14 mouse cellular contexts compared by ENCODE assay signal in the genomic region with DNA sequence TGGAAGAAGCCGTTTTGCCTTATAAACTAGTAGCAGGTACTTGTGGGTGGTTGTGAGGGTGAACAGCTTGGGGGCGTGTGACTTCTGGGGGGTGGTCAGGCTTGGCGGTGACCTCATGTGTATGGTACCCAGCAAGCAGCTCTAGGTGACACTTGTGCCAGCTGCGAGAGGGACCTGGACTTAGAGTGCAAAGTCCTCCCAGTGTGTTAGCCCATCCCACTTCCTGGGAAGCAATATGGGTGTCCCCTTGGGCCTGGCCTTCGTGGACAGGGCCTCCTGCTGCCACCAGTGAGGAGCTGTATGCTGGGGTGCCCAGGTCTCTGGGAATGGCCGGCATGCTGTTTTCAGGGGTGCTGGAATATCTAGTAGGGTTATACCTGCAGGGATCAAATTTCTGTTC. TPM values are rescaled to one million over a fixed set of nuclear protein-coding genes. Genes with fewer than 3 reads are reported as not detected.
DNase-seq lines count a peak whose midpoint lies in the region; ATAC-seq lines count a peak whose summit lies in the region.
"Had no signal": no experiment of that assay in that cellular context is flagged by ENCODE, and none has a peak within 500 bp of the region (broad histone marks: within the 10 kb centered on the region; RNA-seq: fewer than 3 reads in every experiment).

No protein-coding gene starts in this region.

- H3K27me3 ChIP-seq in midbrain, embryonic 10.5 days (ENCODE audit: low read depth, poor library complexity, severe bottlenecking): peaks cover 31% of the 10 kb centered on the region
- no peaks in the 10 kb centered on the region for H3K27me3 ChIP-seq in midbrain, embryonic 14.5 days (ENCODE audit: control insufficient read depth, insufficient read depth, low read length)
- H3K27me3 ChIP-seq in liver, embryonic 12.5 days (replicated peaks): peaks cover 6% of the 10 kb centered on the region; the same call in 1 of the 2 replicates
- H3K27me3 ChIP-seq in stomach, embryonic 16.5 days (ENCODE audit: control insufficient read depth, insufficient read depth, low read length): no peaks in the 10 kb centered on the region
- H3K27me3 ChIP-seq in forebrain, embryonic 13.5 days: 0 out of 2 replicates have a peak, but pooled peaks cover 4% of the 10 kb centered on the region
- peaks cover 29% of the 10 kb centered on the region for H3K27me3 ChIP-seq in embryonic facial prominence, embryonic 10.5 days (replicated peaks; ENCODE audit: low read depth, poor library complexity, severe bottlenecking)

- H3K4me2 ChIP-seq in midbrain, embryonic 14.5 days (ENCODE audit: low read length): no peak overlapping the region
- peak overlapping the region; percentile 50 for H3K4me2 ChIP-seq in liver, embryonic 12.5 days
- peak overlapping the region; percentile 49 for H3K4me2 ChIP-seq in stomach, embryonic 16.5 days (ENCODE audit: low read depth, low read length)
- H3K4me2 ChIP-seq in forebrain, embryonic 13.5 days: no peak overlapping the region

- no peak overlapping the region for H3K9ac ChIP-seq in midbrain, embryonic 14.5 days (replicated peaks; ENCODE audit: low read length)
- H3K9ac ChIP-seq in liver, embryonic 12.5 days: no peak overlapping the region
- peak overlapping the region; percentile 46; the same call in 1 of the 2 replicates for H3K9ac ChIP-seq in stomach, embryonic 16.5 days (ENCODE audit: low read length)
- no peak overlapping the region for H3K9ac ChIP-seq in forebrain, embryonic 13.5 days

- no peak overlapping the region for H3K4me3 ChIP-seq in midbrain, embryonic 10.5 days
- no peak overlapping the region for H3K4me3 ChIP-seq in midbrain, embryonic 14.5 days (replicated peaks; ENCODE audit: low read depth, low read length)
- peak overlapping the region; percentile 43 for H3K4me3 ChIP-seq in liver, embryonic 12.5 days
- H3K4me3 ChIP-seq in stomach, embryonic 16.5 days (replicated peaks; ENCODE audit: low read length): peak overlapping the region; percentile 42
- no peak overlapping the region for H3K4me3 ChIP-seq in forebrain, embryonic 13.5 days
- H3K4me3 ChIP-seq in embryonic facial prominence, embryonic 10.5 days: no peak overlapping the region
- H3K4me3 ChIP-seq: hindbrain, embryonic 10.5 days had no signal

- 78% methylated on average over 6 of the region's 6 CpGs for WGBS in midbrain, embryonic 10.5 days
- WGBS in midbrain, embryonic 14.5 days: 85% methylated on average over 6 of the region's 6 CpGs
- 57% methylated on average over 6 of the region's 6 CpGs for WGBS in liver, embryonic 12.5 days (ENCODE audit: insufficient replicate concordance)
- 71% methylated on average over 6 of the region's 6 CpGs for whole genome bisulfite sequencing in stomach, embryonic 16.5 days
- WGBS in forebrain, embryonic 13.5 days: 79% methylated on average over 6 of the region's 6 CpGs
- 79% methylated on average over 6 of the region's 6 CpGs for WGBS in embryonic facial prominence, embryonic 10.5 days

- DNase-seq in kidney, adult 9 months: peak; percentile 71
- no peak for DNase-seq in kidney, postnatal 4 days
- DNase-seq in midbrain, embryonic 10.5 days (ENCODE audit: low spot score): no peak
- DNase-seq in midbrain, embryonic 14.5 days: no peak
- no peak for DNase-seq in embryonic facial prominence, embryonic 10.5 days (ENCODE audit: low spot score)
- DNase-seq: cerebellum, adult 9-11 months; right cerebral cortex, adult 18-20 months; thymus, postnatal 14 days had no signal

- H3K9me3 ChIP-seq in midbrain, embryonic 10.5 days (replicated peaks): no peaks in the 10 kb centered on the region
- H3K9me3 ChIP-seq in midbrain, embryonic 14.5 days (ENCODE audit: control insufficient read depth, low read length): no peaks in the 10 kb centered on the region
- H3K9me3 ChIP-seq in liver, embryonic 12.5 days (replicated peaks): no peaks in the 10 kb centered on the region
- no peaks in the 10 kb centered on the region for H3K9me3 ChIP-seq in stomach, embryonic 16.5 days (replicated peaks; ENCODE audit: control insufficient read depth, low read length)
- H3K9me3 ChIP-seq in forebrain, embryonic 13.5 days (replicated peaks): no peaks in the 10 kb centered on the region
- H3K9me3 ChIP-seq in embryonic facial prominence, embryonic 10.5 days: no peaks in the 10 kb centered on the region
- H3K9me3 ChIP-seq: hindbrain, embryonic 10.5 days had no signal

- no peaks in the 10 kb centered on the region for H3K36me3 ChIP-seq in midbrain, embryonic 10.5 days
- H3K36me3 ChIP-seq in midbrain, embryonic 14.5 days (ENCODE audit: control insufficient read depth, insufficient read depth, low read length): no peaks in the 10 kb centered on the region
- peaks cover 19% of the 10 kb centered on the region for H3K36me3 ChIP-seq in liver, embryonic 12.5 days
- no peaks in the 10 kb centered on the region for H3K36me3 ChIP-seq in stomach, embryonic 16.5 days (ENCODE audit: control insufficient read depth, insufficient read depth, low read length)
- no peaks in the 10 kb centered on the region for H3K36me3 ChIP-seq in forebrain, embryonic 13.5 days (ENCODE audit: poor library complexity, severe bottlenecking)
- H3K36me3 ChIP-seq in embryonic facial prominence, embryonic 10.5 days (replicated peaks): no peaks in the 10 kb centered on the region
- H3K36me3 ChIP-seq: hindbrain, embryonic 10.5 days had no signal

- peaks cover 32% of the 10 kb centered on the region for H3K4me1 ChIP-seq in midbrain, embryonic 10.5 days
- H3K4me1 ChIP-seq in midbrain, embryonic 14.5 days (ENCODE audit: control insufficient read depth, insufficient read depth, low read length): no peaks in the 10 kb centered on the region
- H3K4me1 ChIP-seq in liver, embryonic 12.5 days: peaks cover 33% of the 10 kb centered on the region
- H3K4me1 ChIP-seq in stomach, embryonic 16.5 days (ENCODE audit: control insufficient read depth, insufficient read depth, low read length): peaks cover 19% of the 10 kb centered on the region
- peaks cover 12% of the 10 kb centered on the region; the same call in 1 of the 2 replicates for H3K4me1 ChIP-seq in forebrain, embryonic 13.5 days
- H3K4me1 ChIP-seq in embryonic facial prominence, embryonic 10.5 days: peaks cover 49% of the 10 kb centered on the region

- ATAC-seq in midbrain, embryonic 14.5 days (ENCODE audit: low FRiP score, low TSS enrichment): no peak
- no peak for ATAC-seq in liver, embryonic 12.5 days
- no peak; the same call in 1 of the 2 replicates for ATAC-seq in stomach, embryonic 16.5 days (ENCODE audit: insufficient read depth, low FRiP score)
- no peak for ATAC-seq in forebrain, embryonic 13.5 days
- ATAC-seq: CD4-positive, CD25-positive, alpha-beta regulatory T cell, adult 4 months; inflammation-experienced regulatory T-cells, adult 6 months had no signal

- H3K27ac ChIP-seq in midbrain, embryonic 10.5 days (replicated peaks): peak overlapping the region; percentile 28
- H3K27ac ChIP-seq in midbrain, embryonic 14.5 days (replicated peaks; ENCODE audit: low read depth, low read length): no peak overlapping the region
- 0 out of 2 replicates have a peak overlapping the region, but pooled peaks have one; percentile 4 for H3K27ac ChIP-seq in liver, embryonic 12.5 days
- peak overlapping the region; percentile 65 for H3K27ac ChIP-seq in stomach, embryonic 16.5 days (ENCODE audit: low read length)
- no peak overlapping the region for H3K27ac ChIP-seq in forebrain, embryonic 13.5 days
- no peak overlapping the region for H3K27ac ChIP-seq in embryonic facial prominence, embryonic 10.5 days (replicated peaks)

RNA-seq across cellular contexts. Expression of a gene that starts 5.0 kb away (rescaled TPM):
- polyA plus RNA-seq in midbrain, embryonic 10.5 days (2016; fragmentation: Nextera tagmentation; extraction: Ambion mirVana): 0.21 and 0.23 TPM in 2 replicates
- polyA plus RNA-seq in midbrain, embryonic 14.5 days (2014; fragmentation: Nextera tagmentation; extraction: Ambion mirVana): 0.26 TPM in 1 of 2 replicates, not detected in the other
- 13.3 and 13.6 TPM in 2 replicates for polyA plus RNA-seq in liver, embryonic 12.5 days (2016; fragmentation: Nextera tagmentation; extraction: Ambion mirVana)
- 10.2 and 11.0 TPM in 2 replicates for polyA plus RNA-seq in stomach, embryonic 16.5 days (2015; fragmentation: Nextera tagmentation; extraction: Ambion mirVana)
- 0.14 and 0.37 TPM in 2 replicates for polyA plus RNA-seq in forebrain, embryonic 13.5 days (2015; fragmentation: Nextera tagmentation; extraction: Ambion mirVana)
- polyA plus RNA-seq in embryonic facial prominence, embryonic 10.5 days (2016; fragmentation: Nextera tagmentation; extraction: Ambion mirVana): 0.43 and 0.47 TPM in 2 replicates

RNA-seq across cellular contexts. Expression of a gene that starts 7.6 kb away (rescaled TPM):
- 16.3 and 17.0 TPM in 2 replicates for polyA plus RNA-seq in midbrain, embryonic 10.5 days (2016; fragmentation: Nextera tagmentation; extraction: Ambion mirVana)
- 45.7 and 56.4 TPM in 2 replicates for polyA plus RNA-seq in midbrain, embryonic 14.5 days (2014; fragmentation: Nextera tagmentation; extraction: Ambion mirVana)
- polyA plus RNA-seq in liver, embryonic 12.5 days (2016; fragmentation: Nextera tagmentation; extraction: Ambion mirVana): 0.23 and 0.25 TPM in 2 replicates
- 0.74 and 1.5 TPM in 2 replicates for polyA plus RNA-seq in stomach, embryonic 16.5 days (2015; fragmentation: Nextera tagmentation; extraction: Ambion mirVana)
- polyA plus RNA-seq in forebrain, embryonic 13.5 days (2015; fragmentation: Nextera tagmentation; extraction: Ambion mirVana): 13.3 and 15.3 TPM in 2 replicates
- 8.8 and 9.4 TPM in 2 replicates for polyA plus RNA-seq in embryonic facial prominence, embryonic 10.5 days (2016; fragmentation: Nextera tagmentation; extraction: Ambion mirVana)
- polyA plus RNA-seq: CD4-positive, CD25-positive, alpha-beta regulatory T cell, adult 4 months; inflammation-experienced regulatory T-cells, adult 6 months had no signal

RNA-seq across cellular contexts. Expression of a gene that starts 44.2 kb away (rescaled TPM):
- 10.9 and 11.4 TPM in 2 replicates for polyA plus RNA-seq in midbrain, embryonic 10.5 days (2016; fragmentation: Nextera tagmentation; extraction: Ambion mirVana)
- 17.6 and 19.4 TPM in 2 replicates for polyA plus RNA-seq in midbrain, embryonic 14.5 days (2014; fragmentation: Nextera tagmentation; extraction: Ambion mirVana)
- 11.7 TPM in 2 replicates for polyA plus RNA-seq in liver, embryonic 12.5 days (2016; fragmentation: Nextera tagmentation; extraction: Ambion mirVana)
- 12.5 and 13.5 TPM in 2 replicates for polyA plus RNA-seq in stomach, embryonic 16.5 days (2015; fragmentation: Nextera tagmentation; extraction: Ambion mirVana)
- polyA plus RNA-seq in forebrain, embryonic 13.5 days (2015; fragmentation: Nextera tagmentation; extraction: Ambion mirVana): 11.0 and 11.1 TPM in 2 replicates
- 7.3 and 7.6 TPM in 2 replicates for polyA plus RNA-seq in embryonic facial prominence, embryonic 10.5 days (2016; fragmentation: Nextera tagmentation; extraction: Ambion mirVana)

Comparison
In these comparisons a context has a peak if more than half of its experiments do, and no peak if none do; other contexts are left out.
1. H3K27ac ChIP-seq: peak in midbrain, embryonic 10.5 days (single experiment), liver, embryonic 12.5 days (single experiment) and stomach, embryonic 16.5 days (single experiment); none in midbrain, embryonic 14.5 days (single experiment), forebrain, embryonic 13.5 days (single experiment) and embryonic facial prominence, embryonic 10.5 days (single experiment).
2. H3K4me3 ChIP-seq: peak in liver, embryonic 12.5 days (single experiment) and stomach, embryonic 16.5 days (single experiment); none in midbrain, embryonic 10.5 days (single experiment), midbrain, embryonic 14.5 days (single experiment), forebrain, embryonic 13.5 days (single experiment) and embryonic facial prominence, embryonic 10.5 days (single experiment).
3. H3K4me2 ChIP-seq: peak in liver, embryonic 12.5 days (single experiment) and stomach, embryonic 16.5 days (single experiment); none in midbrain, embryonic 14.5 days (single experiment) and forebrain, embryonic 13.5 days (single experiment).